In the genomic region with DNA sequence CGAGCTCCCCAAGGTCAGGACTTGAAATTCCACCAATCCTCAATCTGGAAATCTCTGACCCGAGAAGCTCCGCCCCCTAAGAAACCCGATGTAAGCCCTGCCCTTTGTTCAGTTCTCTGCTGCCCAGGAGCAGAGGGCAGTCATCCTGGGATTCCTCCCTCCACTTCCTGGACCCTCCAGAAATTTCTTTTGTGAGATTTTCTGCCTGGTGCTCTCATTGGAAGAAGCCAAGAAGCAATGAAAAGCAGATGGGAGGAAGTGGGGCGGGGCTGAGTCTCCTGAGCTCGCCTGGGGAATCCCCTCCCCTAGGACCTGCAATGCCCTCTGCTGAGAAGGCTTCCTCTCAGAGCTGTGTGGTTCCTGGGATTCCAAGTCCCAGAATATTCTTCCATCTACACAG, we compare ENCODE assay signal across 8 mouse cellular contexts. TPM values are rescaled to one million over a fixed set of nuclear protein-coding genes. Genes with fewer than 3 reads are reported as not detected.
DNase-seq lines count a peak whose midpoint lies in the region; ATAC-seq lines count a peak whose summit lies in the region.
"Had no signal": no experiment of that assay in that cellular context is flagged by ENCODE, and none has a peak within 500 bp of the region (broad histone marks: within the 10 kb centered on the region; RNA-seq: fewer than 3 reads in every experiment).

No protein-coding gene starts in this region.

- 0 out of 2 replicates have a peak overlapping the region, but pooled peaks have one; percentile 44 for H3K27ac ChIP-seq in embryonic facial prominence, embryonic 15.5 days (replicated peaks)
- H3K27ac ChIP-seq in kidney, embryonic 14.5 days (ENCODE audit: low read depth, low read length), result no peak overlapping the region

- peak; percentile 53 for DNase-seq in 416B (ENCODE audit: low read depth)
- DNase-seq in yolk sac, embryonic 10.5 days (ENCODE audit: low spot score), result peak; percentile 36
- no peak for DNase-seq in adrenal gland, postnatal 4 days (ENCODE audit: low spot score in 2 of 2)

- no peak overlapping the region for H3K9ac ChIP-seq in embryonic facial prominence, embryonic 15.5 days
- no peak overlapping the region for H3K9ac ChIP-seq in kidney, embryonic 14.5 days (ENCODE audit: low read depth, low read length)

- peak overlapping the region; percentile 22 for H3K4me3 ChIP-seq in embryonic facial prominence, embryonic 15.5 days (replicated peaks)
- H3K4me3 ChIP-seq in kidney, embryonic 14.5 days (ENCODE audit: low read length), result no peak overlapping the region
- peak overlapping the region; percentile 85 for H3K4me3 ChIP-seq in megakaryocyte, embryonic 14.5 days (replicated peaks)

- 12% methylated on average over 6 of the region's 6 CpGs for WGBS in embryonic facial prominence, embryonic 15.5 days
- 22% methylated on average over 6 of the region's 6 CpGs for WGBS in kidney, embryonic 14.5 days

- no peaks in the 10 kb centered on the region for H3K9me3 ChIP-seq in embryonic facial prominence, embryonic 15.5 days (replicated peaks)
- no peaks in the 10 kb centered on the region for H3K9me3 ChIP-seq in kidney, embryonic 14.5 days (ENCODE audit: control insufficient read depth, low read length)
- peaks cover under 1% of the 10 kb centered on the region for H3K9me3 ChIP-seq in megakaryocyte, embryonic 14.5 days

- H3K4me1 ChIP-seq in embryonic facial prominence, embryonic 15.5 days, result peaks cover 21% of the 10 kb centered on the region
- H3K4me1 ChIP-seq in kidney, embryonic 14.5 days (ENCODE audit: control insufficient read depth, insufficient read depth, low read length), result peaks cover 8% of the 10 kb centered on the region; the same call in 1 of the 2 replicates
- H3K4me1 ChIP-seq in megakaryocyte, embryonic 14.5 days, result peaks cover 38% of the 10 kb centered on the region

- ATAC-seq in CD4-positive, CD25-positive, alpha-beta regulatory T cell, adult 4 months, result peak; percentile 78
- ATAC-seq in embryonic facial prominence, embryonic 15.5 days (ENCODE audit: insufficient number of reproducible peaks, low FRiP score, low TSS enrichment, low read depth), result no peak; the same call in 1 of the 2 replicates
- no peak for ATAC-seq in kidney, embryonic 14.5 days (ENCODE audit: low FRiP score, low TSS enrichment)

- no peaks in the 10 kb centered on the region for H3K27me3 ChIP-seq in embryonic facial prominence, embryonic 15.5 days
- peaks cover 6% of the 10 kb centered on the region; the same call in 1 of the 2 replicates for H3K27me3 ChIP-seq in kidney, embryonic 14.5 days (ENCODE audit: control insufficient read depth, insufficient read depth, low read length)
- peaks cover 32% of the 10 kb centered on the region for H3K27me3 ChIP-seq in megakaryocyte, embryonic 14.5 days (replicated peaks)

- H3K36me3 ChIP-seq in embryonic facial prominence, embryonic 15.5 days, result no peaks in the 10 kb centered on the region
- H3K36me3 ChIP-seq in kidney, embryonic 14.5 days (ENCODE audit: control insufficient read depth, insufficient read depth, low read length), result no peaks in the 10 kb centered on the region
- H3K36me3 ChIP-seq in megakaryocyte, embryonic 14.5 days (replicated peaks; ENCODE audit: low read length), result no peaks in the 10 kb centered on the region

- peak overlapping the region; percentile 34 for H3K4me2 ChIP-seq in embryonic facial prominence, embryonic 15.5 days (replicated peaks)
- H3K4me2 ChIP-seq in kidney, embryonic 14.5 days (replicated peaks; ENCODE audit: low read depth, low read length), result peak overlapping the region; percentile 18; the same call in 1 of the 2 replicates

RNA-seq across cellular contexts. Expression of a gene that starts 2.9 kb away (rescaled TPM):
- polyA plus RNA-seq in CD4-positive, CD25-positive, alpha-beta regulatory T cell, adult 4 months (2017; shearing (Covaris generic)), result 1 to 10 TPM; 1.1 to 2.7 TPM
- 26.7 and 47.5 TPM in 2 replicates for polyA plus RNA-seq in embryonic facial prominence, embryonic 15.5 days (2015; fragmentation: Nextera tagmentation; extraction: Ambion mirVana)
- 0.39 and 0.61 TPM in 2 replicates for polyA plus RNA-seq in kidney, embryonic 14.5 days (2014; fragmentation: Nextera tagmentation; extraction: Ambion mirVana)
- not detected in 2 replicates for polyA plus RNA-seq in megakaryocyte, embryonic 14.5 days (2012; ENCODE audit: insufficient read depth, low replicate concordance)
- total RNA-seq in adrenal gland, postnatal 4 days (2021), result not detected
- total RNA-seq: heart, postnatal 36 days had no signal

RNA-seq across cellular contexts. Expression of a gene that starts 13.0 kb away (rescaled TPM):
- polyA plus RNA-seq in CD4-positive, CD25-positive, alpha-beta regulatory T cell, adult 4 months (2017; shearing (Covaris generic)), result 1 to 10 TPM; 3.0 to 9.9 TPM
- polyA plus RNA-seq in embryonic facial prominence, embryonic 15.5 days (2015; fragmentation: Nextera tagmentation; extraction: Ambion mirVana), result 11.8 and 12.7 TPM in 2 replicates
- polyA plus RNA-seq in kidney, embryonic 14.5 days (2014; fragmentation: Nextera tagmentation; extraction: Ambion mirVana), result 8.8 and 10.8 TPM in 2 replicates
- 5.8 and 6.2 TPM in 2 replicates for polyA plus RNA-seq in megakaryocyte, embryonic 14.5 days (2012; ENCODE audit: insufficient read depth, low replicate concordance)
- total RNA-seq in adrenal gland, postnatal 4 days (2021), result 10 to 100 TPM; 17.9 to 28.3 TPM

RNA-seq across cellular contexts. Expression of a gene that starts 26.0 kb away (rescaled TPM):
- polyA plus RNA-seq in CD4-positive, CD25-positive, alpha-beta regulatory T cell, adult 4 months (2017; shearing (Covaris generic)), result 1 to 10 TPM; 1.7 to 3.4 TPM
- polyA plus RNA-seq in embryonic facial prominence, embryonic 15.5 days (2015; fragmentation: Nextera tagmentation; extraction: Ambion mirVana), result 16.4 and 17.5 TPM in 2 replicates
- polyA plus RNA-seq in kidney, embryonic 14.5 days (2014; fragmentation: Nextera tagmentation; extraction: Ambion mirVana), result 8.7 and 11.4 TPM in 2 replicates
- polyA plus RNA-seq in megakaryocyte, embryonic 14.5 days (2012; ENCODE audit: insufficient read depth, low replicate concordance), result 42.5 and 52.2 TPM in 2 replicates
- 10 to 100 TPM; 18.7 to 19.2 TPM for total RNA-seq in adrenal gland, postnatal 4 days (2021)

RNA-seq across cellular contexts. Expression of a gene that starts 26.1 kb away (rescaled TPM):
- 1 to 10 TPM; 4.4 to 4.8 TPM for polyA plus RNA-seq in CD4-positive, CD25-positive, alpha-beta regulatory T cell, adult 4 months (2017; shearing (Covaris generic))
- 20.1 and 21.0 TPM in 2 replicates for polyA plus RNA-seq in embryonic facial prominence, embryonic 15.5 days (2015; fragmentation: Nextera tagmentation; extraction: Ambion mirVana)
- polyA plus RNA-seq in kidney, embryonic 14.5 days (2014; fragmentation: Nextera tagmentation; extraction: Ambion mirVana), result 17.5 and 17.7 TPM in 2 replicates
- polyA plus RNA-seq in megakaryocyte, embryonic 14.5 days (2012; ENCODE audit: insufficient read depth, low replicate concordance), result 38.5 and 97.6 TPM in 2 replicates
- total RNA-seq in adrenal gland, postnatal 4 days (2021), result 100 to 1,000 TPM in 1 of 2 experiments, 10 to 100 TPM in 1; 99.7 to 111 TPM

RNA-seq across cellular contexts. Expression of a gene that starts 26.6 kb away (rescaled TPM):
- under 1 TPM in 1 of 2 experiments, not detected in 1; 0.36 TPM for polyA plus RNA-seq in CD4-positive, CD25-positive, alpha-beta regulatory T cell, adult 4 months (2017; shearing (Covaris generic))
- polyA plus RNA-seq in embryonic facial prominence, embryonic 15.5 days (2015; fragmentation: Nextera tagmentation; extraction: Ambion mirVana), result not detected in 2 replicates
- not detected in 2 replicates for polyA plus RNA-seq in kidney, embryonic 14.5 days (2014; fragmentation: Nextera tagmentation; extraction: Ambion mirVana)
- 43.0 TPM in 1 of 2 replicates, not detected in the other for polyA plus RNA-seq in megakaryocyte, embryonic 14.5 days (2012; ENCODE audit: insufficient read depth, low replicate concordance)
- total RNA-seq in adrenal gland, postnatal 4 days (2021), result 1 to 10 TPM in 1 of 2 experiments, not detected in 1; 2.2 TPM

Comparison
In these comparisons a context has a peak if more than half of its experiments do, and no peak if none do; other contexts are left out.
1. DNase-seq: peak in 416B (single experiment) and yolk sac, embryonic 10.5 days (single experiment); none in adrenal gland, postnatal 4 days (0 of 2).